Mouse (Mus musculus) ES-E14 (cell line): ENCODE data around the gene Acrbp. TPM values are rescaled to one million over a fixed set of nuclear protein-coding genes. Genes with fewer than 3 reads are reported as not detected.

ENCODE experiments used
- DNase-seq: peaks from one replicate; pipeline ENCODE4 v3.0.0-alpha.2; 2013; ENCODE audit warnings: low read depth, low spot score
- H3K27ac ChIP-seq: 2 replicates; pipeline ENCODE4 v1.5.1; 2012; ENCODE audit warnings: low read depth, mild to moderate bottlenecking, low read length, moderate library complexity, mixed read lengths; ENCODE audit not compliant: poor library complexity, insufficient read depth, severe bottlenecking
- H3K36me3 ChIP-seq: 2 replicates; pipeline ENCODE4 v1.6.1; 2012; ENCODE audit warnings: mild to moderate bottlenecking, low read length, moderate library complexity, mixed read lengths; ENCODE audit not compliant: control insufficient read depth, poor library complexity, insufficient read depth, severe bottlenecking
- H3K4me1 ChIP-seq, 2 experiments: fragments of 150-350 bp in 1 of 2; sonication (generic) in 1 of 2; 2 replicates each; pipeline ENCODE4 v1.6.1; 2012; ENCODE audit warnings: low read length in 2 of 2, mild to moderate bottlenecking in 1 of 2, mixed read lengths in 1 of 2; ENCODE audit not compliant: control insufficient read depth in 2 of 2, insufficient read depth in 2 of 2, poor library complexity in 1 of 2
- H3K4me3 ChIP-seq, 2 experiments: fragments of 150-350 bp in 1 of 2; sonication (generic) in 1 of 2; 2 replicates each; pipeline ENCODE4 v1.5.1; 2012; ENCODE audit warnings: low read length in 2 of 2, low read depth in 1 of 2, mild to moderate bottlenecking in 1 of 2, mixed read lengths in 1 of 2; ENCODE audit not compliant: insufficient read depth in 1 of 2, poor library complexity in 1 of 2, severe bottlenecking in 1 of 2
- H3K9ac ChIP-seq: 2 replicates; pipeline ENCODE4 v1.6.1; 2012; ENCODE audit warnings: low read depth, mild to moderate bottlenecking, low read length, mixed read lengths; ENCODE audit not compliant: poor library complexity, insufficient read depth, severe bottlenecking
- H3K9me3 ChIP-seq: fragments of 150-350 bp; sonication (generic); 2 replicates; pipeline ENCODE4 v1.6.1; 2012; ENCODE audit warnings: low read depth, mild to moderate bottlenecking, low read length; ENCODE audit not compliant: control insufficient read depth, insufficient read depth
- CHD2 ChIP-seq: IDR thresholded peaks from 2 replicates; pipeline ENCODE4 v1.6.1; 2014; ENCODE audit warnings: mild to moderate bottlenecking, low read depth, low read length, inconsistent platforms
- HCFC1 ChIP-seq: IDR thresholded peaks from 2 replicates; pipeline ENCODE4 v1.6.1; 2012; ENCODE audit warnings: low read length, inconsistent platforms, borderline replicate concordance; ENCODE audit not compliant: insufficient read depth
- MAFK ChIP-seq: IDR thresholded peaks from 2 replicates; pipeline ENCODE4 v1.6.1; 2014; ENCODE audit warnings: mild to moderate bottlenecking, low read depth, low read length, inconsistent platforms; ENCODE audit not compliant: insufficient read depth
- ZC3H11A ChIP-seq: IDR thresholded peaks from 2 replicates; pipeline ENCODE4 v1.6.1; 2012; ENCODE audit warnings: low read depth, mild to moderate bottlenecking, inconsistent platforms, low read length, borderline replicate concordance
- ZNF384 ChIP-seq: IDR thresholded peaks from 2 replicates; pipeline ENCODE4 v1.6.1; 2012; ENCODE audit warnings: low read depth, low read length, inconsistent platforms
- in situ Hi-C, 2 experiments: fragments of 600-800 bp; cut with MboI; formaldehyde crosslinking; loops; one replicate each; pipeline ENCODE4 v1.15.1; 2025; ENCODE audit warnings: low sequenced_read_pairs in 2 of 2, inconsistent platforms in 1 of 2; ENCODE audit not compliant: unreplicated experiment in 2 of 2
- total RNA-seq: library from RNA; depleted of rRNA; stranded (reverse); fragments of 300-350 nt; gene quantifications from 2 replicates; pipeline ENCODE4 v1.2.3, GENCODE M21; 2012

Gene Acrbp
- total RNA-seq, 1 experiment, result 9.6 TPM

GRCm38 (mm10) chr6:125031604-125032003 lies 17.9 kb upstream of the Acrbp start:
- in situ Hi-C loops, result no loop called here
- TF ChIP-seq CHD2, result no peak
- TF ChIP-seq ZC3H11A, result no peak
- TF ChIP-seq MAFK, result no peak
- no peak for TF ChIP-seq HCFC1
- no peak for TF ChIP-seq ZNF384
- H3K27ac ChIP-seq, result no peak overlapping the region; the same call in 1 of the 2 replicates
- peaks cover 43% of the 10 kb centered on the region for H3K36me3 ChIP-seq
- H3K9ac ChIP-seq, result peak overlapping the region; percentile 21; the same call in 1 of the 2 replicates
- H3K4me1 ChIP-seq, result peaks cover 0 to 6% of the 10 kb centered on the region in 2 experiments; a peak in 1 of 4 replicates
- no peak for DNase-seq
- peak overlapping the region in 1 of 2 experiments; percentile 25; a peak in 1 of 4 replicates for H3K4me3 ChIP-seq
- H3K9me3 ChIP-seq, result no peaks in the 10 kb centered on the region

- DNase-seq, result no peak
- in situ Hi-C loops, result no loop called here
- H3K4me1 ChIP-seq, result no peaks in the 10 kb centered on the region; a peak in 2 of 4 replicates
- H3K4me3 ChIP-seq, result 0 out of 4 replicates have a peak overlapping the region, but pooled peaks of 1 of the 2 experiments have one; percentile 63
- no peak for TF ChIP-seq ZNF384
- H3K27ac ChIP-seq, result no peak overlapping the region; the same call in 1 of the 2 replicates
- H3K9ac ChIP-seq, result no peak overlapping the region
- no peaks in the 10 kb centered on the region for H3K9me3 ChIP-seq
- peaks cover 21% of the 10 kb centered on the region for H3K36me3 ChIP-seq
Measured at GRCm38 (mm10) chr6:125038666-125039065, 10.8 kb upstream of the Acrbp start.

- Histone ChIP-seq H3K9ac (peak overlapping the region; percentile 74; the same call in 1 of the 2 replicates), H3K4me3 (peak overlapping the region; percentile 57 to 63)
Measured at GRCm38 (mm10) chr6:125039131-125039530, 10.4 kb upstream of the Acrbp start.

GRCm38 (mm10) chr6:125039533-125040153 lies 9.8 kb upstream of the Acrbp start, which contains the start of gene Ing4:
Gene Ing4, plus strand, starts transcription at chr6:125039760.
- Histone ChIP-seq H3K9me3 (no peaks in the 10 kb centered on the region), H3K36me3 (peaks cover 21% of the 10 kb centered on the region), H3K27ac (peak within 1 kb of the TSS; percentile 15), H3K4me1 (no peaks in the 10 kb centered on the region; a peak in 2 of 4 replicates), H3K4me3 (peak within 1 kb of the TSS; percentile 83 to 89), H3K9ac (peak within 1 kb of the TSS; percentile 82)
- peak; percentile 100 for TF ChIP-seq ZNF384
- TF ChIP-seq MAFK, result peak; percentile 65
- peak; percentile 96 for TF ChIP-seq HCFC1
- TF ChIP-seq ZC3H11A, result no peak
- TF ChIP-seq CHD2, result peak; percentile 46; the same call in 1 of the 2 replicates
- in situ Hi-C loops, result no loop called here
- peak; percentile 95 for DNase-seq

More at GRCm38 (mm10) chr6:125039131-125039530, 10.4 kb upstream of the Acrbp start:
- H3K27ac ChIP-seq, result no peak overlapping the region; the same call in 1 of the 2 replicates
- H3K36me3 ChIP-seq, result peaks cover 17% of the 10 kb centered on the region
- in situ Hi-C loops, result no loop called here
- H3K9me3 ChIP-seq, result no peaks in the 10 kb centered on the region
- H3K4me1 ChIP-seq, result no peaks in the 10 kb centered on the region; a peak in 2 of 4 replicates
- DNase-seq, result no peak
- TF ChIP-seq ZC3H11A (no peak), ZNF384 (no peak)

GRCm38 (mm10) chr6:125040221-125040620 lies 9.3 kb upstream of the Acrbp start:
- H3K4me3 ChIP-seq, result peak overlapping the region; percentile 83 to 89
- peaks cover 17% of the 10 kb centered on the region for H3K36me3 ChIP-seq
- no peak for TF ChIP-seq ZC3H11A
- TF ChIP-seq CHD2, result no peak
- TF ChIP-seq MAFK, result no peak
- no peak for TF ChIP-seq ZNF384
- no peaks in the 10 kb centered on the region; a peak in 2 of 4 replicates for H3K4me1 ChIP-seq
- H3K9ac ChIP-seq, result peak overlapping the region; percentile 82
- in situ Hi-C loops, result no loop called here
- H3K9me3 ChIP-seq, result no peaks in the 10 kb centered on the region
- DNase-seq, result no peak
- no peak overlapping the region for H3K27ac ChIP-seq
